Mouse (Mus musculus) v-Abl transformed pro-B cells (cell line): Measurements from ENCODE around the gene Sox12.
"Not testable (repeated sequence)": the region's sequence is repeated elsewhere in the genome, so short reads cannot be mapped to it uniquely, and the experiment has no call there.

Experiments used
- in situ Hi-C, 2 experiments: fragments of 400-800 bp; cut with MboI; formaldehyde crosslinking; loops; one replicate each; pipeline ENCODE4 v1.15.1; 2025; ENCODE audit not compliant: unreplicated experiment in 2 of 2

The Sox12 gene

GRCm38 (mm10) chr2:152397680-152398435, at the start of gene Sox12:
Gene Sox12, minus strand, starts transcription at chr2:152398063.
- in situ Hi-C loops: no loop called here

- in situ Hi-C loops: no loop called here
Measured at GRCm38 (mm10) chr2:152447461-152447860, 49.6 kb upstream of the Sox12 start.

DNA sequence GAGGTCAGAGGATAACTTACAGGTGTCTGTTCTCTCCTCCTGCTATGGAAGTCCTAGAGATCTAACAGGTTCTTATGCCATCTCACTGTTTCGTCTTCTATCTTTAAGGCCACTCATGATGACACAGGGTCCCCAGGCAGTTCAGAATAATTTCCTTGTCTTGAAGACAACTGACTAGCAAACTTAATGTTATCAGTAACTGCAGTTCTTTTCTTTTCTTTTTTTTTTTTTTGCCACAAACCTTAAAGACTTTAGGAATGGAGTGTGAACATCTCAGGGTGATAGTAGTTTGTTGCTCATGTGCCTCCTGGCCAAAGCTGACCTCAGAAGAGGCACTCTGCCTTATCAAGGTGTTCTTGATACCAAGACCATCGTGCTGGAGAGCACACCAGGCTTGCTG, 48.8 kb upstream of the Sox12 start:
- in situ Hi-C loops: no loop called here

- in situ Hi-C loops: no loop called here
Measured at GRCm38 (mm10) chr2:152443281-152443680, 45.4 kb upstream of the Sox12 start.

GRCm38 (mm10) chr2:152442322-152442721, 44.5 kb upstream of the Sox12 start:
- in situ Hi-C loops: no loop called here

- in situ Hi-C loops: no loop called here
Measured at GRCm38 (mm10) chr2:152439833-152440232, 42.0 kb upstream of the Sox12 start.

DNA sequence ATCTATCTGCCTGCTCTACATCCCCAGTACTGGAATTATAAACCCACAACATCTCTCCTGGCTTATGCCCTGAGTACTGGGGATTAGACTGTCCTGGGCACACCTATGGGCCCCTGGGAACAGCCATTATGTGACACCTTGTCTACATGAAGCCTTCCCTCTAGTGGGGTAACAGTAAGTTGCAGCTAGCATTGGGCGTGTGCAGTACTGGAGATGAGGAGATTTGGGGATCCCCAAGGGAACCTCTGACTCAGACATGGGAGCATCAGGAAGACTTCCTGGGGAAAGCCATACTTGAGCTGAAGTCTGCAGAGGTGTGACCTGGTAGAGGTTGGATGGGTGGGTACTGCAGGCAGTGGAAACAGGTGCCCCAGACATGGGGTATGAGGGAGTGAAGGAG, 41.1 kb upstream of the Sox12 start:
- in situ Hi-C loops: no loop called here

DNA sequence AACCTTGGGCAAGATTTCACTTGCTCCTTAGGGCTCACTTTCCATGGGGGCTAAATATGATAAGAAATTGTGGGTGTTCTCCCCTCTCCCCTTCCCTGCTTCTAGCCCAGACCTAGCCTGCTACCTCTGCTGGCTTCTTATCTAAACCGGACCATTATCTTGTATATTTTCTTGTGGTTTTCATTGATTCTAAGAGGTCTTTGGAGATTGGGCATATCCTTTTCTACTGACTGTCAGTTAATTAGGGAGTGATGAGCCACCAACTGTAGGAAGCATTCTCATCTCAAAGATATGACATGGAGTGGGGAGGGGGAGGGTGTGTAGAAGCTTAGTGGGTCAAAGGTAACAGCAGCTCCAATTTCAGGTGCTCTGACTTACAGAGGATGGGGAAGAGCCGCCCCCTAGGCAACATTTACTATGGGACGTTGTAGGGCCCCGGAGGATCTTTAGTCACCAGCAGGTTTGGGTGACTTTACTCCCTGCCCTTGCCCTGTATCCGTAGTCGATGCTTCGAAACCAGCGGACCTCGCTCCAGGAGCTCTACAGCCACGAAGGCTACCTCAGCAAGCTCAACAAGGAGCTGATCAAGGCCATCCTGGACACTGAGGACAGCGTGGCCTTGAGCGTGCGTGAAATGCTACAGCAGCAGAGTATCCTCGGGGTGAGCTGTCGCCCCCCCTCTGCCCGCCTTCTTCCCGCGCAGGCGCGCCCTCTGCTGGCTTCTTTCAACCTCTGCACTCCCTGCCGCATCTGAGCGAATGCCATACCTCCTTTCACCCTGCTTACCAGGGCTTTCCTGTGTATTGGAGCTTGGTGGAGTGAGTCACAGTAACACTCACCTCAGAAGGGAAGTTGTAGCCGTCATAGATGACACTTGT, 39.4 kb upstream of the Sox12 start:
- in situ Hi-C loops: no loop called here

GRCm38 (mm10) chr2:152436405-152436901, 38.6 kb upstream of the Sox12 start:
- in situ Hi-C loops: no loop called here

DNA sequence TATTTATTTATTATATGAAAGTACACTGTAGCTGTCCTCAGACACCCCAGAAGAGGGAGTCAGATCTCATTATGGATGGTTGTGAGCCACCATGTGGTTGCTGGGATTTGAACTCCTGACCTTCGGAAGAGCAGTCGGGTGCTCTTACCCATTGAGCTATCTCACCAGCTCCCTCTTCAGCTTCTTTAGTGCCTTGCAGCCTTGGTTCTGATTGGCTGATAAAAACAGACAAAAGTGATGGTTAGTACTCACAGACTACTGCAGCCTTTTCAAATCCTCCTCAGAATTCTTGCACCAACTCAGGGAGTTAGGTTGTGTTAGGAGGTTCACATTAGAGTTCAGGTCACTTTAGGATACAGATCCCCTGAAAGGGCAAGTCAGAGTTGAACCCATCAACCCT, 30.6 kb upstream of the Sox12 start:
- in situ Hi-C loops: not testable (repeated sequence)

- in situ Hi-C loops: no loop called here
Measured at GRCm38 (mm10) chr2:152427493-152427892, 29.6 kb upstream of the Sox12 start.

- in situ Hi-C loops: no loop called here
Measured at GRCm38 (mm10) chr2:152415786-152416185, 17.9 kb upstream of the Sox12 start.

GRCm38 (mm10) chr2:152415287-152415686, 17.4 kb upstream of the Sox12 start, which contains the start of gene 6820408C15Rik:
Gene 6820408C15Rik, plus strand, starts transcription at chr2:152415587.
- in situ Hi-C loops: no loop called here

DNA sequence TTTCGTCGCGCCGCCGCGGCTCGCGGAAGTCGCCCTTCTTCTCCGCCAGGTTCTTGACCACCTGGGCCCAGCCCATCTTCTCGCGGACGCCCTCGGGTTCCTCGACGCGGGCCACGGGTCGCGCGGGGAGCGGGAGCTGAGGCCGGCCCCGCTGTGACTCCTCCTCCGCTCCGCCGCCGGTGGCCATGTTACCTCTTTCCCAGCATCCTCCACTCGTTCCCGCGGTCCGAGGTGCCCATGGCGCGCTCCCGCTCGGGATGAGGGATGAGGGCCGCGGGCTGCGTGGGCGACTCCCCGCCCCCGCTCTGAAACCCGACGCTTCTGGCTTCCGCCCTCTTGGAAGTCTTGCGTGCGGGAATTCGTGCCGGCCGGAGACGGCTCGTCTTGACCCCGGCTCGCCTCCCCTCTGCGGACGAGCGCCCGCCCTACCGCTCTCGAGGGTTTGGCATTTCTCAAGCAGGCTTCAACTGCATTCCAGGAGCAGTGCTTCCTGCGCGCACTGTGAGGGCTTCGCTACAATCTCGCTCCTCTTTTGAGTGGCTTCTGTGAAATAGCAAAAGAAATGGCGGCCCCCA, 16.8 kb upstream of the Sox12 start, which contains the start of gene Zcchc3:
TSS of gene Zcchc3 (minus strand) at position 437 of the 575 bp plus-strand sequence.
- in situ Hi-C loops: no loop called here

DNA sequence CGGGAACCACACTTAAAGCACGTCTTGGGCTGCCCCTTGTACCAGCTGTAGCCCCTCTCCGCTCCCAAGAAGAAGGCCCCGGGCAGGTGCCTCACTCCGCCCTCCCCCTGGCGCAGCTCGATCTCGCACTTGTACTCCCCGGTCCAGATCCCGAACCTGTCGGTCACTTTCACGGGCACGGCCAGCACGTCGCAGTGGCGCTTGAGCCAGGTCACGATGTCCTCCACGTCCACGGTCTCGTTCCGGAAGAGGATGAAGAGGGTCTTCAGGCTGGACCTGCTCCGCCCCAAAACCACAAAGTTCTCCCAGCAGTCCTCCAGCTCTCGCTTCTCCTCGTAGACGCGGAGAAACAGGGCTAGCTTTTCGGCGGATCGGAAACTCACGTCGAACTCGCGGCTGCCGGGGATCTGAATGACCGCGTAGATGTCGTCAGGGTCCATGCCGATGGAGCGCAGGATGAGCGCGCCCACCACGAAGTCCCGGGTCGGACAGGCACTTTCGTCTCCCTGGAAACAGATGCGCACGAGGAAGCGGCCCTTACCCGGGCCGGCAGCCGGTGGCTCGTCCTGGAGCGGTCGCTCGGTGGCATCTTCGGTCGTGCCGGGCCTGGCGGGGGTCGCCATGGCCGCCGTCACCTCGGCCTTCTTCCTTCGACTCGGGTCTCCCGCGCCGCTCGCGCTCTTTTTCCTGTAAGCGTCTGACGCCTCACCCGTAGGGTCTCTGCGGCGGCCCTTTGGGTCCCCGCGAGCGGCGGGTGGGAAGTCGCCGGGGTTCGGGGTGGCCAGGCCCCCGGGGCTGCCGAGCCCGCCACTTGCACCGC, 16.1 kb upstream of the Sox12 start:
- in situ Hi-C loops: no loop called here

DNA sequence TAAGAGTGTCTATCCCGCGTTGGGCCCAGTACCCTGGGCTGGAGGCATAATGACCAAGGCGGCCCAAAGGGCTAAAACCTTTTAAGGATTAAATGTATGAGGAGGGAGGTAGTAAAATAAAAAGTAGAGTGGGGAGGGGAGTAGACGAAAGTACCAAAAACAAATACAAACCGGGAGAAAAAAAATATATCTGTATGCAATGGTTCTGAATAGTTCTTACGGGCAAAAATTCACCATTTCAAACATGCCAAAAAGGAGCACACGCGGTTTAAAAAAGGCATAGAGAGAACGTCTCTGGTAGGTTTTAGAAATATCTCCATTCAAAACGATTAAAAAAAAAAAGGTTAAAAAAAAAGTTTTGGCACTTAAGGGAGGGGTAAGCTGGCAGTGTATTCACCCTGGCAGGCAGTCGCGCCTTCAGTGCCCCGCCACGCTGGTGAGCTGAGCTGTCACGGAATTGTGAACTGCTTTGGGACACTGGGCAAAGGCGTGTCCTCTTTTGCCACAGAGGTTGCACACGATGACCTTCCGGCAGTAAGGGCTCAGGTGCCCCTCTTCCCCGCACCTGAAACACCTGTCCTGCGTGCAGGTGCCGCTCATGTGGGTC, 15.4 kb upstream of the Sox12 start:
- in situ Hi-C loops: no loop called here

GRCm38 (mm10) chr2:152412526-152413157, 14.8 kb upstream of the Sox12 start:
- in situ Hi-C loops: no loop called here

DNA sequence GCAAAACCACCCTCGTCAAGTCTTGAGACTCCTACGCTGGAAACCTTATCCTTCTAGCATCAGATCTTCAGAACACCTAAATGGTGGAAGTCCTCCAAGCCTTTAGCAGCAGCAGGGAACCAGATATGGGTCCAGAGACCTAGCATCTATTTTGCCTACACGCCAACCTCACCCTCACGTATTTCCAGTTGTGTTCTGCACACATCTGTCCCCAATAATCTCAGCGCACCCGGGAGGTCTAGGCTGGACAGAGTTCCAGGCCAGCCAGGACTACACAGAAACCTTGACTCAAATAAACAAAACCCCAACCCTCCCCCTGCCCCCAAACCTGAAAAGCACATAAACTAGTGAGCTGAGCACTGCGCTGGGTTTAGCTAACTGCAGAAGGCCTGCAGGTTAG, 13.6 kb upstream of the Sox12 start:
- in situ Hi-C loops: no loop called here

- in situ Hi-C loops: no loop called here
Measured at GRCm38 (mm10) chr2:152410971-152411371, 13.1 kb upstream of the Sox12 start.
